Mouse (Mus musculus) hindbrain, embryonic 10.5 days (tissue): ENCODE data around the gene Lancl1. TPM values are rescaled to one million over a fixed set of nuclear protein-coding genes. Genes with fewer than 3 reads are reported as not detected.

ENCODE experiments used
- DNase-seq: peaks from one replicate; pipeline ENCODE4 v3.0.0-alpha.2; 2017; ENCODE audit warnings: low spot score
- H3K27ac ChIP-seq: fragments of 300-500 bp; sonication (generic); 2 replicates; pipeline ENCODE4 v1.5.1; 2016; ENCODE audit warnings: mild to moderate bottlenecking, moderate library complexity
- H3K27me3 ChIP-seq: fragments of 300-500 bp; sonication (generic); 2 replicates; pipeline ENCODE4 v1.6.1; 2016; ENCODE audit warnings: mild to moderate bottlenecking; ENCODE audit not compliant: poor library complexity, insufficient read depth, severe bottlenecking
- H3K36me3 ChIP-seq: fragments of 300-500 bp; sonication (generic); 2 replicates; pipeline ENCODE4 v1.6.1; 2016; ENCODE audit warnings: mild to moderate bottlenecking, moderate library complexity
- H3K4me1 ChIP-seq: fragments of 300-500 bp; sonication (generic); replicated peaks from 2 replicates; pipeline ENCODE4 v1.6.1; 2016; ENCODE audit warnings: mild to moderate bottlenecking
- H3K4me3 ChIP-seq: fragments of 300-500 bp; sonication (generic); 2 replicates; pipeline ENCODE4 v1.5.1; 2016; ENCODE audit warnings: mild to moderate bottlenecking, moderate library complexity
- H3K9me3 ChIP-seq: fragments of 300-500 bp; sonication (generic); 2 replicates; pipeline ENCODE4 v1.6.1; 2016; ENCODE audit warnings: mild to moderate bottlenecking, moderate library complexity
- WGBS: fragments of 180-500 bp; shearing (Covaris S2); methylation state at CpG from one replicate; pipeline ENCODE4 v1.1.7; 2016; 5-methylcytosine and 5-hydroxymethylcytosine counted together
- polyA plus RNA-seq: library from polyadenylated mRNA; unstranded; fragments of >200 nt; fragmentation: Nextera tagmentation; extraction: Ambion mirVana; gene quantifications from 2 replicates; pipeline ENCODE4 v1.2.1, GENCODE M21; 2016

Lancl1 gene
- polyA plus RNA-seq, 1 experiment from 2014 or later, result 96.8 TPM

DNA sequence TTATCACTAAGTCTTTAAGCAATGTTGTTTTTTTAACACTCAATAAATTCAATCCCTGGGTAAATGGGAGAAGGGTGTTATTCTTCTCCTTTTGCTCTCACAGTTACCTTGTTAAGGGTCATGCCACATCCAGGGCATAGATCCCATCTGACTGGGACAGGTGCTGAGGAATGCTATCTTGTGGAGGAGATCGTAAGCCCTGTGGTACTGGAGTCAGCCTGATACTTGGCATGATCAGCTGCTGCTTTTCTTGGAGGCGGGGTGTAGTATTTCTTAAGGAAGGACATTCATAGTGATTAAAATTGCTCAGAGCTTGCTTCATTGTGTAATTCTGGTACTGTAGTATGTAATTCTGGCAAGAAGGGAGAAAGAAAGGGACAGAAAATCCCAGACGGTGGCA, 81.3 kb downstream of the Lancl1 start:
- Histone ChIP-seq H3K4me1 (peaks cover 2% of the 10 kb centered on the region; the same call in 1 of the 2 replicates), H3K4me3 (no peak overlapping the region), H3K9me3 (no peaks in the 10 kb centered on the region), H3K36me3 (no peaks in the 10 kb centered on the region), H3K27me3 (no peaks in the 10 kb centered on the region), H3K27ac (no peak overlapping the region)
- 87% methylated on average over 3 of the region's 3 CpGs for WGBS
- DNase-seq, result no peak

GRCm38 (mm10) chr1:66951086-66951485, 87.6 kb downstream of the Lancl1 start:
- no peaks in the 10 kb centered on the region for H3K27me3 ChIP-seq
- no peaks in the 10 kb centered on the region for H3K36me3 ChIP-seq
- H3K4me3 ChIP-seq, result no peak overlapping the region
- DNase-seq, result no peak
- no peaks in the 10 kb centered on the region for H3K4me1 ChIP-seq
- 83% methylated on average over 3 of the region's 3 CpGs for WGBS
- H3K9me3 ChIP-seq, result no peaks in the 10 kb centered on the region
- H3K27ac ChIP-seq, result no peak overlapping the region

Other genes with a start within 250 kb of the Lancl1 start
- 9.9 and 11.3 TPM in 2 replicates for gene Kansl1l, start 221.3 kb downstream of the Lancl1 start, polyA plus RNA-seq
- 40.9 and 43.7 TPM in 2 replicates for gene Acadl, start 175.6 kb downstream of the Lancl1 start, polyA plus RNA-seq
- 1.4 and 2.1 TPM in 2 replicates for gene Myl1, start 93.5 kb downstream of the Lancl1 start, polyA plus RNA-seq
- 0.15 TPM in 1 of 2 replicates, not detected in the other for gene Cps1, start 84.2 kb upstream of the Lancl1 start, polyA plus RNA-seq